Mouse (Mus musculus): ENCODE measurements around the gene Slc24a2.

GRCm38 (mm10) chr4:87163945-87164344, 66.3 kb downstream of the Slc24a2 start:
- no peak for TF ChIP-seq CTCF (IDR thresholded peaks at IDR 0.05; ENCODE audit: insufficient read depth, low read length)
- no peak for TF ChIP-seq POLR2A (IDR thresholded peaks at IDR 0.05; ENCODE audit: borderline replicate concordance, extremely low read depth, low read depth, low read length)
